Mouse (Mus musculus) kidney, embryonic 16.5 days (tissue): ENCODE measurements around the gene Lama4. TPM values are rescaled to one million over a fixed set of nuclear protein-coding genes. Genes with fewer than 3 reads are reported as not detected.

ENCODE experiments used
- ATAC-seq: fragments of 200-750 bp; cut with Nextera tagmentation; 2 replicates; pipeline ENCODE4 v1.8.0; 2017; ENCODE audit warnings: moderate TSS enrichment; ENCODE audit not compliant: low FRiP score, low TSS enrichment
- H3K27ac ChIP-seq: fragments of 300-500 bp; sonication (generic); 2 replicates; pipeline ENCODE4 v1.5.1; 2014; ENCODE audit warnings: low read length
- H3K27me3 ChIP-seq: fragments of 300-500 bp; sonication (generic); 2 replicates; pipeline ENCODE4 v1.6.1; 2014; ENCODE audit warnings: low read length, control low read depth, mixed read lengths; ENCODE audit not compliant: insufficient read depth
- H3K36me3 ChIP-seq: fragments of 300-500 bp; sonication (generic); 2 replicates; pipeline ENCODE4 v1.6.1; 2014; ENCODE audit warnings: low read length, control low read depth, mixed read lengths; ENCODE audit not compliant: insufficient read depth
- H3K4me1 ChIP-seq: fragments of 300-500 bp; sonication (generic); 2 replicates; pipeline ENCODE4 v1.6.1; 2014; ENCODE audit warnings: low read length, control low read depth, mixed read lengths; ENCODE audit not compliant: insufficient read depth
- H3K4me2 ChIP-seq: fragments of 300-500 bp; sonication (generic); replicated peaks from 2 replicates; pipeline ENCODE4 v1.6.1; 2014; ENCODE audit warnings: low read depth, low read length
- H3K4me3 ChIP-seq: fragments of 300-500 bp; sonication (generic); 2 replicates; pipeline ENCODE4 v1.5.1; 2014; ENCODE audit warnings: mild to moderate bottlenecking, low read length
- H3K9ac ChIP-seq: fragments of 300-500 bp; sonication (generic); replicated peaks from 2 replicates; pipeline ENCODE4 v1.6.1; 2014; ENCODE audit warnings: low read length
- H3K9me3 ChIP-seq: fragments of 300-500 bp; sonication (generic); 2 replicates; pipeline ENCODE4 v1.6.1; 2016; ENCODE audit warnings: low read length, control low read depth
- WGBS: fragments of 180-500 bp; shearing (Covaris S2); extraction: QIAGEN DNeasy Blood & Tissue Kit; methylation state at CpG from one replicate; pipeline ENCODE4 v1.1.7; 2014; 5-methylcytosine and 5-hydroxymethylcytosine counted together
- polyA plus RNA-seq: library from polyadenylated mRNA; unstranded; fragments of >200 nt; fragmentation: Nextera tagmentation; extraction: Ambion mirVana; gene quantifications from 2 replicates; pipeline ENCODE4 v1.2.1, GENCODE M21; 2015

The Lama4 gene
- polyA plus RNA-seq, 1 experiment from 2014 or later, result 72.3 TPM

- H3K36me3 ChIP-seq, result peaks cover 29% of the 10 kb centered on the region
- H3K4me2 ChIP-seq, result no peak overlapping the region
- H3K4me3 ChIP-seq, result no peak overlapping the region
- ATAC-seq, result no peak
- WGBS, result 92% methylated on average over 3 of the region's 3 CpGs
- H3K27me3 ChIP-seq, result no peaks in the 10 kb centered on the region
- H3K27ac ChIP-seq, result no peak overlapping the region
- no peak overlapping the region for H3K9ac ChIP-seq
- H3K4me1 ChIP-seq, result peaks cover 6% of the 10 kb centered on the region
- H3K9me3 ChIP-seq, result no peaks in the 10 kb centered on the region
These were observed 172.5 kb downstream of the Lama4 start for GRCm38 (mm10) chr10:39137766-39138165.

GRCm38 (mm10) chr10:39138761-39139160 is 173.4 kb downstream of the Lama4 start:
- WGBS, result 85% methylated on average over 6 of the region's 6 CpGs

GRCm38 (mm10) chr10:39140843-39141242 is 175.5 kb downstream of the Lama4 start:
- Histone ChIP-seq H3K4me1 (no peaks in the 10 kb centered on the region; the same call in 1 of the 2 replicates), H3K9me3 (no peaks in the 10 kb centered on the region), H3K4me2 (no peak overlapping the region), H3K27ac (no peak overlapping the region), H3K4me3 (no peak overlapping the region), H3K27me3 (no peaks in the 10 kb centered on the region), H3K9ac (no peak overlapping the region), H3K36me3 (peaks cover 45% of the 10 kb centered on the region)
- 72% methylated on average over 14 of the region's 14 CpGs for WGBS
- ATAC-seq, result no peak

More at GRCm38 (mm10) chr10:39138761-39139160, 173.4 kb downstream of the Lama4 start:
- Histone ChIP-seq H3K9me3 (no peaks in the 10 kb centered on the region), H3K9ac (no peak overlapping the region), H3K36me3 (peaks cover 34% of the 10 kb centered on the region), H3K4me2 (no peak overlapping the region), H3K27ac (no peak overlapping the region), H3K4me1 (peaks cover 6% of the 10 kb centered on the region), H3K27me3 (no peaks in the 10 kb centered on the region), H3K4me3 (no peak overlapping the region)
- ATAC-seq, result no peak

DNA sequence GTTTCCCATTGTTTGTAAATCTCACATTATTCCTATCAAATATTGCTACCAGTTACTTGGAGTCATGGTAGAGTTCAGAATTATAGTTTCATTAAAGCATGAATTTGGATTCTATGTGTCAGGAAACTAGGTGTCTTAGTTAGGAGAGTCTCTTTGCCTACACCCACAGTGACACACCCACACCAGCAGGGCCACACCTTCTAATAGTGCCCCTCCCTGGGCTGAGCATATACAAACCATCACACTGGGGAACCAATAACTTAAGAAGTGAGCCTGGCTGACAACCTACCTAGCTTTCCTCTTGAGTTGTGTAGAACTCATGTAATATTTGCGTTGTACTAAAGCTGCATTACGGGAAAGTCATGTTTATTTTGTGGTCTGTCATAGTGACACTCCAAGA is 176.1 kb downstream of the Lama4 start:
- H3K27ac ChIP-seq, result no peak overlapping the region
- H3K4me1 ChIP-seq, result no peaks in the 10 kb centered on the region
- H3K36me3 ChIP-seq, result peaks cover 48% of the 10 kb centered on the region
- H3K4me3 ChIP-seq, result no peak overlapping the region
- no peak for ATAC-seq
- no peaks in the 10 kb centered on the region for H3K9me3 ChIP-seq
- WGBS, result 95% methylated on average over 2 of the region's 2 CpGs
- H3K27me3 ChIP-seq, result no peaks in the 10 kb centered on the region
- no peak overlapping the region for H3K9ac ChIP-seq
- H3K4me2 ChIP-seq, result no peak overlapping the region

DNA sequence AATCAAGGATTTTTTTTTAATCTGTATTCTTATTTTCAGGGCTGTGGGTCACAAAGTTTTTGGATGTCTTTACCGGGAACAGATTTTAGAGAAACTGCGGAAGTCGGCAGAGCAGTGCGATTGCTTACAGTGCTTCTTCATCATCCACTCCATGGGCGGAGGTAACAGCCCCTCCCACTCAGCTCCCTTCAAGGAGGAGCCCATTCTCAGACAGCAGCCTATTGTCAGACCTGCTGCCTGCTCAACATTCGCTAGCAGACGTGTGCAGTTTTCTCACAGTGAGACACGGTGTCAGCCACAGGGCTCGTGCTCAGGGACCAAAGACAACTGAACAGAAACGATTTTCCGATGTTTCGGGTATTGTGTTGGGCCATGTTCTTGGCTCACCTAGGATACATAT is 176.9 kb downstream of the Lama4 start:
- H3K9me3 ChIP-seq, result no peaks in the 10 kb centered on the region
- H3K4me1 ChIP-seq, result no peaks in the 10 kb centered on the region
- H3K4me3 ChIP-seq, result no peak overlapping the region
- H3K4me2 ChIP-seq, result no peak overlapping the region
- WGBS, result 91% methylated on average over 12 of the region's 12 CpGs
- H3K27ac ChIP-seq, result no peak overlapping the region
- peaks cover 51% of the 10 kb centered on the region for H3K36me3 ChIP-seq
- H3K9ac ChIP-seq, result no peak overlapping the region
- no peaks in the 10 kb centered on the region for H3K27me3 ChIP-seq
- ATAC-seq, result no peak

DNA sequence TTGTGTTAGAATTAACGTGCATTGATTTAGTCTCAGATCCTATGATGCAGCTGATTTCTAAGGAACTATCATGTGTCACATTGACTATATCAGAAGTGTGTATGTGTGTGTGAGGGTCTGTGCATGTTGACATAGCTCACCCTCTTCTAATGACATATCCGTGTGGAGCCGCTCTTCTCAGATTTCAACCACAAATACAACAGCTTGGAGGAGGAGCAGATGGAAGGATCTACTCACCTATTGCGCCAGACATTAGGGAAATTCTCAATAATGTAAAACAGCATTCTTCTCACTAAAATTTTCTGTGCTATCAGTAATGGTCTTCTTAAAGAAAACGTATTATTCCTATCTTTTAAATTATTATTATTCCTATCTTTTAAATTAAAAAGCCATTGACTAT is 191.4 kb downstream of the Lama4 start:
- WGBS, result 67% methylated on average over 5 of the region's 5 CpGs
- Histone ChIP-seq H3K27me3 (no peaks in the 10 kb centered on the region), H3K9me3 (no peaks in the 10 kb centered on the region), H3K27ac (no peak overlapping the region), H3K4me3 (no peak overlapping the region), H3K4me1 (no peaks in the 10 kb centered on the region), H3K9ac (no peak overlapping the region), H3K4me2 (no peak overlapping the region), H3K36me3 (no peaks in the 10 kb centered on the region)
- ATAC-seq, result no peak

- H3K4me2 ChIP-seq, result no peak overlapping the region
- H3K4me3 ChIP-seq, result no peak overlapping the region
- no peaks in the 10 kb centered on the region for H3K36me3 ChIP-seq
- no peak for ATAC-seq
- no peaks in the 10 kb centered on the region for H3K27me3 ChIP-seq
- no peak overlapping the region for H3K27ac ChIP-seq
- WGBS, result 85% methylated on average over 1 of the region's 1 CpGs
- no peaks in the 10 kb centered on the region for H3K9me3 ChIP-seq
- no peaks in the 10 kb centered on the region for H3K4me1 ChIP-seq
- no peak overlapping the region for H3K9ac ChIP-seq
These were observed 192.0 kb downstream of the Lama4 start for GRCm38 (mm10) chr10:39157321-39157720.

DNA sequence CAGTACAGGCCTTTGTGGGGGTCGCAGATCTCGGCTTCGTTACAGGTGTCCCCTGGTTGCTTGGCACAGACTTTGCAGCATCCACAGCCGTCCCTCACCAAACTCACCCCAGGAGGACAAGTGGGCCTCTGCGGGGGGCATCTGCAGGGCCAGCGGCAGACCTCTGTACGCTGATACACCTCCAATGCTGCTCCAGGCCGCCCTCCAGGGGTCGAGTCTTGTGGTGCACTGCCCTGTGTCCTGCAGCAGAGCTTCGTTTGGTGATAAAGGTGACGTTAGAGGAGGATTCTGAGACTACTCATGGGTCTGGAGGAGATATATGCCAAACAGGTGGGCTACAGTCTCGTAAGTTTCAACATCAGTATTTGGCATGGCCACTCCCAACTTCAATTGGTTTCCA is 193.0 kb downstream of the Lama4 start:
- no peaks in the 10 kb centered on the region for H3K36me3 ChIP-seq
- no peak for ATAC-seq
- no peaks in the 10 kb centered on the region for H3K9me3 ChIP-seq
- WGBS, result 61% methylated on average over 12 of the region's 12 CpGs
- H3K27ac ChIP-seq, result no peak overlapping the region
- H3K9ac ChIP-seq, result no peak overlapping the region
- H3K4me2 ChIP-seq, result no peak overlapping the region
- H3K4me3 ChIP-seq, result no peak overlapping the region
- no peaks in the 10 kb centered on the region for H3K27me3 ChIP-seq
- H3K4me1 ChIP-seq, result peaks cover 9% of the 10 kb centered on the region

Other genes starting within 250 kb of the Lama4 start
- gene Rfpl4b, start 143.7 kb upstream of the Lama4 start, polyA plus RNA-seq, result not detected in 2 replicates
- 10.5 and 13.0 TPM in 2 replicates for gene Fam229b, start 168.4 kb downstream of the Lama4 start, polyA plus RNA-seq
- 16.1 and 17.5 TPM in 2 replicates for gene Tube1, start 168.5 kb downstream of the Lama4 start, polyA plus RNA-seq
- gene Ccn6, start 198.3 kb downstream of the Lama4 start, polyA plus RNA-seq, result 0.36 and 0.46 TPM in 2 replicates